Mouse (Mus musculus) adrenal gland, postnatal 10 days (tissue): ENCODE measurements around the gene Cebpa. TPM values are rescaled to one million over a fixed set of nuclear protein-coding genes. Genes with fewer than 3 reads are reported as not detected.

Source experiments
- DNase-seq: peaks from one replicate; pipeline ENCODE4 v3.0.0; 2021; ENCODE audit warnings: mixed read lengths
- long read RNA-seq, 2 experiments: library from polyadenylated mRNA; stranded (forward); transcript quantifications; one replicate each; pipeline ENCODE4 v2.0.0; 2021
- total RNA-seq, 2 experiments: library from RNA; stranded (reverse); gene quantifications; 2 replicates each; pipeline ENCODE4 v1.2.3; 2021

The Cebpa gene
- 100 to 1,000 TPM; 237 to 238 TPM for total RNA-seq
- long read RNA-seq, experiment 1, transcript Cebpa-201 (1 exons, 2,626 nt), result major isoform, 381 of 382 reads
- long read RNA-seq, experiment 1, partial matches to known transcripts, result 0 of 382 reads
- long read RNA-seq, experiment 1, other reads (novel, unspliced or antisense), result 1 of 382 reads
- long read RNA-seq, experiment 2, transcript Cebpa-201 (1 exons, 2,626 nt), result major isoform, 155 of 155 reads
- long read RNA-seq, experiment 2, partial matches to known transcripts, result 0 of 155 reads
- long read RNA-seq, experiment 2, other reads (novel, unspliced or antisense), result 0 of 155 reads

DNA sequence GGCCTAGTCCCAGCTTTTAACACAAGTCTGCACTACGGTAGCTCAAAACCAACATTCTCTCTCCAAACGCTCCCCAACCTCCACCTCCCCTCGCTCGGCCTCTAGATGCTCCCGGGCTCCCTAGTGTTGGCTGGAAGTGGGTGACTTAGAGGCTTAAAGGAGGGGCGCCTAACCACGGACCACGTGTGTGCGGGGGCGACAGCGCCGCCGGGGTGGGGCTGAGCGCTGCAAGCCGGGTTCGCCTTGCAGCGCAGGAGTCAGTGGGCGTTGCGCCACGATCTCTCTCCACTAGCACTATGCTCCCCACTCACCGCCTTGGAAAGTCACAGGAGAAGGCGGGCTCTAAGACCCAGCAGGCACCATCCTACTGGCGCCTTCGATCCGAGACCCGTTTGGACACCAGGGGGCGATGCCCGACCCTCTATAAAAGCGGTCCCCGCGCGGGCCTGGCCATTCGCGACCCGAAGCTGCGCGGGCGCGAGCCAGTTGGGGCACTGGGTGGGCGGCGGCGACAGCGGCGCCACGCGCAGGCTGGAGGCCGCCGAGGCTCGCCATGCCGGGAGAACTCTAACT lies at the start of gene Cebpa:
Cebpa (plus strand) TSS at position 453 of the 573 bp plus-strand sequence.
- peak; percentile 99 for DNase-seq

DNA sequence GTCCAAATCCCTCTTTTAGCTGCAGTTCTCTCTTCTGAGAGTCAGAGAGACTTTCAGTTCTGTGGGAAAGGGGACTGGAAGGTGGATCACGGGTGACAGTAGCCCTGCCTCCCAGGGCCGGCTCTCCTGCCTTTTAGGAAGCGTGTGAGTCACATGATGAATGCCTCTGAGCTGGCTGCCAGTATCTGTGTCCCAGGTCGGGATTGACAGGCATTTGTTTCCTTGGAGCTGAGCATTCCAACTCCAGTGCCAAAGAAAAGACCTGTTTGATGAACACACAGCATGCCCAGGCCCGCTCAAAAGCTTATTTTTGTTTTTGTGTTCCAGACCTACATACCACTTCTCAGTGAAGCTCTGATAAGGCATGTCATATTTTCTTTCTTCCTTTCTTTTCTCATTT lies 42.4 kb upstream of the Cebpa start:
- DNase-seq, result peak; percentile 76

DNA sequence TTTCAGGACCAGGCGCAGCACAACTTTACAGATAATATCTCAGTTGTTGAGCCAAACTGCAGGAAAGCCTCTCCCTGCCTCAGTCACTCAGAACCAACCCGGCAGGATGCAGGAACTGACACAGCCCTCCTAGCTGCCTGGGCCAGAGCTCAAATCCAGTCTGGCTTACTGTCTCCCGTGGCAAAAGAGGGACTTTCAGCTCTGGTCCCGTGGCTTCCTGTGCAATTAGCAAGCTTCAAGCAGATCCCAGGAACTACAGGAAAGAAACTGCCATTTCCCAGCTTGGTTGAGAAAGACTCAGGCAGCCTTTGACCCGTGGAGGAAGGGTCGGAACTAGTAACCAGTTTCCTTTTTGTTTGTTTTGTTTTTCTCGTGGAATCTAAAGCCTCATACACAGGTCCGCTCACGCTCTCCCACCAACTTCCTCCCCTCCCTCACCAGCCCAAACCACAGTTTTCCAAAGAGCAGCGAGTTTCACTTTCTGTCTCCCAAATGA lies 38.2 kb upstream of the Cebpa start:
- DNase-seq, result peak; percentile 50

DNA sequence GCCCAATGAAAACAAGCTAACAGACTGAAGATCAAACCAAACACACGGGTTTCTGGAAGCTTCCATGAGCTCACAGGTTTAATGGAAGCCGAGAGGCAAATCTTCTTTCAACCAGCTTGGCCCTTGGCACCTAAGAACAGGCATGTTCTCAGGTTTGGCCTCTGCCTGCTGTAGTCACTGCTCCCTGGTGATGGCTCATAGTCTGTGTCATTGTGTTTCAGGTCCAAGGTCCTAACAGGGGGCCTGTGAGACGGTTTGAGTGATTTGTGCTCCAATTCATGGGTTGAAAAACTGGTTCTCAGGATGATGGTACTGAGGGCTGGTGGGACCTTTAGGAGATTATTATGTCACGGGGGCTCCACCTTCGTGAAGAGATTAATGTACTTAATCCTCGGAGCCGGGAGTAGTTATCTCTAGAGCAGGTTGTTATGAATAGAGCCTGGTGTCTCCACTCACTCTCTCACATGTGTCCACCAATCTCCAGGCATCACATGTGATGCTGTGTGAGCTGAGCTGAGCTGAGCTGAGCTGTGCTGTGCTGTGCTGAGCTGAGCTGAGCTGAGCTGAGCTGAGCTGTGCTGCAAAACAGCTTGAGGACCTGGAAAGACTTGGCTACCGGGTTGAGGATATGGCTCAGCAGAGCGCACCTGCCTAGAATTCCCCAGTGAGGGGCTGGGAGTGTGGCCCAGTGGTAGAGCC lies 37.5 kb upstream of the Cebpa start:
- DNase-seq, result no peak

DNA sequence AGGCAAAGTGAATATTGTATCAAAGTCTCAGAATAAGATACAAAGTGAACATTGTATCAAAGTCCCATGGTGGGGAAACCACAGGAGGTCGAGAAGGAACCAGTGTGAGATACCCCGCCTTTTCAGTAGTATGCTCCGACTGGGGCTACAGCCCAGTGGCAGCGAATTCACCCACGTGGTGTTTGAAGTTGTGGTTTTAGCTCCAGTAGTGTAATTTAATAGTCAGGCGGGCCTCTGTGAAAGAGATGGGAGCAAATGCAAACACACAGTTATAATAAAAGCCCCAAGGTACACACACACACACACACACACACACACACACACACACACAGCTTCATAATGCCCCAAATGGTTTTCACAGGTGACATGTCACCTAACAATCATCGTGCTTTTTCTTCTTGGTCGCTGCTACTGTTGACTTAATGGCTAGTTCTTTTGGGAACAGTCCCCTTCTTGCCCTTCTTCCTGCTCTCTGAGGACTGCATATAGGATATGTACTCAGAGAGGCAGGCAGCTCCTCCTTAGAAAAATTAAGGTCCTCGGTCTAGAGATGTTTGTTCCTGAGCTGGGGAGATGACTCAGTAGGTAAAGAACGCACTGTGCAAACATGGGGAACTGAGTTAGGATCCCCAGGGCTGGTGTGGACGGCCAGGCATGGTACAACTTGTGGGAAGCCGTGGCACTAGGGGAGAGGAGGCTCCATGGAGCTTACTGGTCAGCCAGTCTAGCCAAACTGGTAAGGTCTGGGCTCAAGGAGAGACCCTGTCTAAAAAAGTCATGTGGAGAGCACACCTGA lies 34.3 kb upstream of the Cebpa start:
- no peak for DNase-seq

DNA sequence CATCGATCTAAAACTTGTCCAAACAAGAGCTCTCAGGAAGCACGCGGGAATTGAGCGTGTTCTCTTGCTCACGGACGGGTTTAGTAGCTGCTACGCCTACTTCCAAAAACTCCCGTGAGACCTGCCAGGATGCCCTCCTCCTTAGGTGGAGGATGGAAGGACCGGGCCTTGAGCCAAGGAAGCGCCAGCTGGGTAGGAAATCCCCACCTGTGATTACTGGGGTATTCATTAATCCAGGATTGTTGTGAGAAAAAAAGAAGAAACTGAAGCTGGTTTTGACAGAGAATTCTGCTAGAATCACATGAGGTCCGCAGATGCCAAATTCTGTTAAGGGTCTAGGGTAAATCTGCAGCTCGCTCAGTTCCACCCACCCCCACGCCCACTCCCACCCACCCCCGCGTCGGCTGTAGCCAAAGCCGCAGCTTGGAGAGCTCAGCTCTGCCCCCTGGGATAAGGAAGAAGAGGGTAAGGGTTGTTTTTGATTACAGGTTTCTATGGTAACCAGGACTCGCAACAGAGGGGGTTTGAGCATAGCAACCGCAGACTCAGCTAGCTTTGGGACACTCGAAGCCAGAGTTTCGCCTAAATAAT lies 32.7 kb upstream of the Cebpa start:
- peak; percentile 25 for DNase-seq

DNA sequence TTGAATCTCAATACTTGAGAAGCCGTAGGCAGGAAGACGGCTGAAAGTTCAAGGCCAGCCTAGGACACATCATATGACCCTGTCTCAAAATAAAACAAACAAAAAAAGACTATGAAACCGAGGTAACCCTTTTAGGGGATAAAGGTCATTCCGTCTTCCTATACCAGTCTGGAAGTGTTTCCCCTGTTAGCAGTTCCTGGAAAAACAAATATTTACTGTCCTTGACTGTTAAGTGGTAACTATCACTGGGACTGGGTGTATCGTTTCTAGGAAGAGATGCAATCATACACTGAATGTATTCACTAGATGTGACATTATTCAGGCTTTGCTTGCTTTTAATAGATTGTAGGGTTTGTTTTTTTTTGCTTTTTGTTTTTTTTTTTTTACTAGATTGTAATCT lies 28.5 kb upstream of the Cebpa start:
- DNase-seq, result no peak

DNA sequence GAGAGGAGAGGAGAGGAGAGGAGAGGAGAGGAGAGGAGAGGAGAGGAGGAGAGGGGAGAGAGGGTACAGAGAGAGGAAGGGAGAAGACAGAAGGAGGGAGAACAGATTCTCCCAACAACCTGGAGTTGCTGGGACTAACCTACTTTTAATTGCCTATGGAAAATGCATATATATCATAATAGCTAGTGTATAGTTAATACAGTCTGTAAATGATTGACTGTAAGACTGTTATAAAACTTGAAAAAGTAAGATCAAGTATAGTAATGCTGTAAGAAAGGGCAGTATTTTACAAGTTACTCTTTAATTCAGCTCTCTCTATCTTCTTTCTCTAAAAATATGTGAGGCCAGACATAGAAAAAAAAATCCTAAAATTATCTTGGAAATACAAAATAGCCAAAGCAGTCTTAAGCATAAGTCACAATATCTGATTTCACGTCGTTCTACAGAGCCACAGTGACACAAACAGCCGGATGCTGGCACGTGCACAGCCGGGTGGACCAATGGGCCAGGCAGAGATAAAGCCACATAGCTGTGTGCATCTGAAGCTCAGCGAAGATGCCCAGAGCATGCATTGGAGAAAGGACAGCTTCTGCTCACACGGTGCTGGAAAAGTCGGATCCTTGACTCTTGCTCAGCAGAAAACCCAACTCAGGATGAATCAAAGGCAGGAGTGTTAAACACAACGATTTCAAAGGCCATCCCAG lies 24.0 kb upstream of the Cebpa start:
- DNase-seq, result no peak

DNA sequence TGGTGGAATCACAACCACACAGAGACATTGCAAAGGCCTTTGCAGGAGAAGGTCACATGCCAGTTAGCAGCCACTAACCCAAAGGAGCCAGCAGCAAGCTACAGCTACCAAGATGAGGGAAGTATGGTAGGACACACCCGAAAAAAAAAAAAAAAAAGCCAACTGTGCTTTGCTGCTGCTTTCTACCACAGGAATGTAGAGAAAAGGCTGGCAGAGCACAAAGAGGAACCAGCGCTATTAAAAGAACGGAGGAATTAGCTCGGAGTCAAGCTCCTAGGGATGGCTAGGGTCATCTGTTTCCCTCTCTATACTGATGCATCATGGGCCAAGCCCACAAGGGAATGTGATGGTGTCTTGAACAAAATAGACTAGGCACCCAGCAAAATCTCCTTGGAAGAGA lies 20.3 kb upstream of the Cebpa start:
- no peak for DNase-seq

DNA sequence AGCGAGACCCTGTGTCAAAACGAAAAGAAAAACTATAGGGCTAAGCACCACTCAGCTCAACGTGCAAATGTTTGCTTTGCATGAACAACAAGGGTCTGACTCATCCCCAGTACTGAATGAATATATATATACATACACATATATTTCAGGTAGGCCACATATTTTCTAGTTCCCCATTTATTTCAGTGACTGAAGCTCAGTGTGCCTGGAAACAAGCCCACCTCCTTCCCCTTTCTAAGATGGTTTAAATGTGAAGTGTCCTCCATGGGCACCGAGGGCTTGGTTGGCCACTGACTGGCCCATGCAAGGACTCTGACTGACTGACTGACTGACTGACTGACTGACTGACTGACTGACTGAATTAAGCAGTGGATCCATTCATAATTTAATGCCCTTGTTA lies 19.6 kb upstream of the Cebpa start:
- no peak for DNase-seq

DNA sequence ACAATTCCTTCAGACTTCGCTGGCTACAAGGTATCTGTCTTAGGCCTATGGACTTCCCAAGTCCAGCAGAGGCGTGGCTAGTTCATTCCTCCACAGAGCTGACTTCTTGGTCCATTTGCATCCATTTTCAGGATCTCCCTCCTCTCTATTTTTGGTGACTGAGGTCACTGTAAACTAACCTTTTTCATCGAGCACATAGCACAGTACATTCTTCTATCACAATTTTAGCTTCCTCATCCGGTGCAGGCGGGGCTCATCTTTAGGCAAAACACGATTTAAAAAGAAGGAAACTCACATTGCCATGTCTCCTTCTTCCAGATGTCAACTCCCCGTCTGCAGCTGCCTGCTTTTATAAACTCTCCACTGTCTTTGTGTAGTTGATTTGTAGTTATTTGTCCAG lies 12.5 kb upstream of the Cebpa start:
- DNase-seq, result no peak

DNA sequence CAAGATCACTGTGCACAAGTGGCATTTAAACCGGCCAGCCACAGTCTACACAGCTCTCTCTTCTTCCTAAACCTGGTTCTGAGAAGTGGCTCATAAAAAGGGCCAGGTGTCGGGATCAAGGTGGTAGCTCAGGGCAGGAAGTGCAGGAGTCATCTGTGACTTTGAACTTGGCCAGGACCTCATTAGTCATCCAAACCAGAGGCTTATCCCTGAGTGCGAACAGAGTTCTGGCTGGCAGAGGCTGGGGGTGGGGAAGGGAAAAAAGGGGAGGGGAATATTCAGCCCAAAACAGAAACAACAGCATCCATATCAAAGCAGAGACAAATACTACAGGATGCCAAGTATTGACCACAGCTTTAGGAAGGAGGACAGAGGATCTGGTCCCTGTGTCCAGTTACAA lies 11.5 kb upstream of the Cebpa start:
- DNase-seq, result no peak

DNA sequence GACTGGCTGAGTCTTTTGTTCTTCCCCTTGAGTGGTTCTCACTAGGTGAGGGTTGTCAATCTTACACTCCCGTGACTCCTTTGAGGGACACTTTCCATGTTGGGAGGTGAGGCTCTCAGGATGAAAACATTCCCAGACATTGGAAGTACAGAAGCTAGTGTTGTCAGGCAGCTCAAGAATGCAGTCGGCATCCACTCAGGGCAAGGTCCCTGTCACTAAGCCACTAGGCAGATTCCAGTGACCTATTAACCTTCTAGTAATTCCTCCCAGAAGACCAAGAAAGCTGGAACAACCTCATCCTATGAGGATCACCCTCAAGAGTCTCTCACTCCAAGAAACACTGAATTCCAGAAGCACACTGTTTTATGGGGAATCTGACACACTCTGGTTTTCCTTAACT lies 11.0 kb upstream of the Cebpa start:
- DNase-seq, result no peak

DNA sequence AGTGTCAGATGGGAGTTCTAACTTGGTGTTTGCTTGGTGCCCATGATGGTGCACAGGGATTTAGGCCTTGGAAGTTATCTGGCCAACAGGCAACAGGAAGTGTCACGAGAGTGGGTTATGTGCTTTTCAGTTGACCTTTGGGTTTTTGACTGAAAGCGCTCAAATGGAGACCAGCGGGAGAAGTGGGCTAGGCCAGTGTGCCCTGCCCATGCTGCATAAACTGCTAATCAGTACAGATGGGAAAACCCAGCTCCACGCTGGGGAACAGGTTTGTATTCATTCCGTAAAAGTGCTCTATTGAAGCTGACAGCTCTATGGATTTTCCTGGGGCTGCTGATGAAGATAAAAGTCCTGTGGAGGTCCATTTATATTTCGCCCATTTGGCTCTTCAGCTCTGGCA lies 10.4 kb upstream of the Cebpa start:
- DNase-seq, result no peak

DNA sequence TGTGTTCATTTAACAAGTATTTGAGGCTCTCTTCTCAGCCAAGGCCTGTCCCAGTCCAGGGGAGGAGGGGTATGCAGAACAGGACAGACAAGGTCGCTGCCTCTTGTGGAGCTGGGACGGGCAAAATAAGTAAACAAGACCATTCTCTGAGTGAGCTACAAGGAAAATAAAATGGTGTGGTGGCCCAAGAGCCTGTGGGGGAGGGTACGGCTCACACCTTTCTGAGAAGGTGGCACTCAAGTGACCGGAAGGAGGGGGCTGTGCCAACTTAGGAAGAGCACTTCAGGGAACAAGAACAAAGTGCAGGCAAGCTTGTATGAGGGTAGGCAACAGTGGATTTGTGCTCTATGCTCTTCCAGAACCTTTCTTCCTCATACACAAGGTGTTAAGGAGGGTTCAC lies 6.0 kb upstream of the Cebpa start:
- DNase-seq, result no peak

DNA sequence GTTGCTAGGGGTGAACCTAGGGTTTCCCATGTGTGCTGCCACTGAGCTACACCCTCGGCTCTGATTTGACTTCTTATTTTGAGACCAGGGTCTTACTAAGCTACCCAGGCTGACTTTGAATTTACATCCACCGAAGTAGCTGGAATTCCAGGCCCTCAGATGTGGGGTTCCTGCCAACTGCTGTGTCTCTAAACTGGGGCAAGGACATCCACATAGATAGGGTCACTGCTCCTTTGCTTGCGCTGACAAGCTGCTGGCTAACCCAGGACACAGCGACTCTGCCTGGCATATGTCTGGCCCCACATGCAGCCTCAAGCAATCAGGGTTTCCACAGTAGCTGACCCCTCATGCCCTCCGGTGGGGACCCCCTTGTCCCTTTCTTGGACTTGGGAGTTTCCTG lies 5.4 kb upstream of the Cebpa start:
- peak; percentile 59 for DNase-seq

DNA sequence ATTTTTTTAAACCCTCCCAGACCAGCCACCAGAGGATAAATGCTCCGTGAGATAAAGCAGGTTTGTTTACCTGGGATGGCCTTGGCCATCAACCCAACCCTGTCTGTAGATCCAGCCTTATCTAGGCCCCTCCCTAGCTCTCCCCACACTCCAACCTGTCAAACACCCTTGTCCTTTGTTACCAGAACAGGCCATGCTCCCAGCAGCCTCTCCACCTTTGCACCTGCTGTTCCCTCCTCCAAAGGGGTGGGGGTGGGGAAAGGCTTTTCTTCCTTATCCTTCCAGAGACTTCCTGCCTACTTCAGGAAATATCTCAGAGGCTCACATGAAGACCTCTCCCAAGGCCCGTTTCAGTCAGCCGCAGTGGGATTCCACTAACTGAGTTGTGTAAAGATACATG lies 2.6 kb upstream of the Cebpa start:
- no peak for DNase-seq

DNA sequence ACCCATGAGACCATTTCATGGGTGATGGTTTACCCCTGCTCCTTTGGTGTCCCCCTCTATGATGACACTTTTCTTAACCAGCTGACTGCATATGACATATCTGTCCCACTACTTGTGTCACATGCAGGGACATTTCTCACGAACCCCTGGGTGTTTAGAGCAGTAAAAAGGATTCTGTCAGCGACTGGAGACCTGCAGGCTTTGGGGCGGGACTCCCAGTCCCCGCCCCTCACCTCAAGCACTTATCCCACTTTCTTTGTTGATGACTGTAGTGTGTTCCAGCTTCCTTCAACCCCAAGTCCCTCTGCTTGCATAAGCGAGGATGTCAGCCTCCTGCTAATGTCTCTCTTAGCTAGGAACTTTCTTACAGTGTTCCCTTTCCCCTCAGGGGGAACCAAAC lies 2.0 kb upstream of the Cebpa start:
- DNase-seq, result no peak

DNA sequence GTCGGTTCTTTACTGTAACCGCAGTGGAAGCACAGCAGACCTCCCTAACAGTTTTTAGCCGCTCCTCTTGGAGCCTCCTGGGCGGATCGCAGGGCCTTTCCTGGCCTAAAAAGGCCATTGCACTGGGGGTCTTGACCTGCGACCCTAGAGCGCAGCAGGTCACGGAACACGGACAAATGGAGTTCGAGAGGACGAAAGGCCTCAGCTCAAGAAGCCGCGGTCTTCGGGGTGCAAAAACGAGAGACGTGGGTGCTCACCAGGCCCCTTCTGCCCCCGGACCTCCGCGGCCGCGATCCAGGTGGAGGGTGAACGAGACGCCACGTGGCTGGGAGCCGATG lies 1.4 kb upstream of the Cebpa start:
- DNase-seq, result no peak

DNA sequence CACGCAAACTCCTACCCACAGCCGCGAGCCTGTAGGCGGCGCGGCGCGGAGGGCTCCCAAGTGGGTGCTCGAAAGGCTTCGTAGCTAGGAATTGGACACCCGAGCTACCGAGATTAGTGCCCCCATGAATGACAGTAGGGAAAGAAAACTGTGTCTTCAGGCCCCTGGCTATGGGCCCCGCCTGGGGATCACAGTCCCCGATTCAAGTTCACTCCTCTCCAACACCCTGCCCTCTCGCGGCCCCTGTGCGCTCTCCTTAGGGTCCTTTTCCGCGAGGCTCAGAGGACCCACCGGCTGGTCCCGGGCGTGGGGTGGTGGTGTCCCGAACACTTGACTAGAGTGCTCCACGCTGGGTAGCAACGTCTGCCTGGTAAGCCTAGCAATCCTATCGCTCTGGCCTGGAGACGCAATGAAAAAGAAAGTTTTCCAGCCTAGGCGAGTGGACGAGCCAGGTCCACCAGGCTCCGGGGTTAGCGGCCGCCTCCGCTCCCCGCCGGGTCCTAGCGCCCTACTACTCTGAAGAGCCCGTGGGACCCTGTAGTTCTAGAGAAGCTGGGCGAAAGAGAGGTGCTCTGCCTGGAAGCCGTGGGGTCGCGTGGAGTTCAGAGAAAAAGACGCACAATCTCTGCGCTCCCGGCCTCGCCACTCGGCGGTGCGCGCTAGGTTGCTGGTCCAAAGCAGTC lies 853 bp upstream of the Cebpa start:
- DNase-seq, result peak; percentile 88

DNA sequence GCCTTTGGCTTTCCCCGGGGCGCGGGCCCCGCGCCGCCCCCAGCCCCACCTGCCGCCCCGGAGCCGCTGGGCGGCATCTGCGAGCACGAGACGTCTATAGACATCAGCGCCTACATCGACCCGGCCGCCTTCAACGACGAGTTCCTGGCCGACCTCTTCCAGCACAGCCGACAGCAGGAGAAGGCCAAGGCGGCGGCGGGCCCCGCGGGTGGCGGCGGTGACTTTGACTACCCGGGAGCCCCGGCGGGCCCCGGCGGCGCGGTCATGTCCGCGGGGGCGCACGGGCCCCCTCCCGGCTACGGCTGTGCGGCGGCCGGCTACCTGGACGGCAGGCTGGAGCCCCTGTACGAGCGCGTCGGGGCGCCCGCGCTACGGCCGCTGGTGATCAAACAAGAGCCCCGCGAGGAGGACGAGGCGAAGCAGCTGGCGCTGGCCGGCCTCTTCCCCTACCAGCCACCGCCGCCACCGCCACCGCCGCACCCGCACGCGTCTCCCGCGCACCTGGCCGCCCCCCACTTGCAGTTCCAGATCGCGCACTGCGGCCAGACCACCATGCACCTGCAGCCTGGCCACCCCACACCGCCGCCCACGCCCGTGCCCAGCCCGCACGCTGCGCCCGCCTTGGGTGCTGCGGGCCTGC lies 533 bp downstream of the Cebpa start:
- no peak for DNase-seq
